Mouse (Mus musculus) megakaryocyte, embryonic 14.5 days (primary cell): ENCODE measurements around the gene Xylt1.

Source experiments
- FLI1 ChIP-seq: IDR thresholded peaks from 2 replicates; pipeline ENCODE4 v1.6.1; 2012; ENCODE audit warnings: low read length, inconsistent platforms, mixed read lengths
- GATA1 ChIP-seq: IDR thresholded peaks from 3 replicates; pipeline ENCODE4 v1.6.1; 2012; ENCODE audit warnings: mixed read lengths, low read length, inconsistent platforms, borderline replicate concordance

- no peak for TF ChIP-seq GATA1
- TF ChIP-seq FLI1: no peak
These were observed 74.2 kb downstream of the Xylt1 start for GRCm38 (mm10) chr7:117454789-117455548.
